9 mouse cellular contexts compared by ENCODE assay signal in genomic region chr10:60003847-60004246, GRCm38 (mm10). TPM values are rescaled to one million over a fixed set of nuclear protein-coding genes. Genes with fewer than 3 reads are reported as not detected.
DNase-seq lines count a peak whose midpoint lies in the region; ATAC-seq and TF ChIP-seq lines count a peak whose summit lies in the region.
"Had no signal": no experiment of that assay in that cellular context is flagged by ENCODE, and none has a peak within 500 bp of the region (broad histone marks: within the 10 kb centered on the region; RNA-seq: fewer than 3 reads in every experiment).

No protein-coding gene starts in this region.

- peak overlapping the region; percentile 71 for H3K4me2 ChIP-seq in embryonic facial prominence, embryonic 14.5 days (ENCODE audit: low read depth, low read length)
- H3K4me2 ChIP-seq in intestine, embryonic 15.5 days (replicated peaks) = peak overlapping the region; percentile 77
- H3K4me2 ChIP-seq in neural tube, embryonic 12.5 days (replicated peaks) = peak overlapping the region; percentile 81

- peaks cover 15% of the 10 kb centered on the region; the same call in 1 of the 2 replicates for H3K79me2 ChIP-seq in liver, adult 2 months (ENCODE audit: control insufficient read depth, insufficient read depth, low read length)

- TF ChIP-seq POLR2A in liver, adult 2 months (IDR thresholded peaks at IDR 0.05; ENCODE audit: extremely low read depth, insufficient read depth, low read length) = no peak

- 73% methylated on average over 9 of the region's 9 CpGs for WGBS in liver, adult 2 months
- WGBS in embryonic facial prominence, embryonic 14.5 days = 73% methylated on average over 9 of the region's 9 CpGs
- 70% methylated on average over 9 of the region's 9 CpGs for WGBS in intestine, embryonic 15.5 days
- 79% methylated on average over 9 of the region's 9 CpGs for WGBS in neural tube, embryonic 12.5 days

- no peaks in the 10 kb centered on the region for H3K9me3 ChIP-seq in embryonic facial prominence, embryonic 14.5 days (ENCODE audit: control insufficient read depth, low read length)
- H3K9me3 ChIP-seq in intestine, embryonic 15.5 days = no peaks in the 10 kb centered on the region
- H3K9me3 ChIP-seq in neural tube, embryonic 12.5 days = no peaks in the 10 kb centered on the region

- peak overlapping the region; percentile 37; the same call in 1 of the 2 replicates for H3K27ac ChIP-seq in liver, adult 2 months (replicated peaks; ENCODE audit: insufficient read depth, low read depth, low read length)
- peak overlapping the region; percentile 96 for H3K27ac ChIP-seq in embryonic facial prominence, embryonic 14.5 days (replicated peaks; ENCODE audit: low read depth, low read length)
- H3K27ac ChIP-seq in intestine, embryonic 15.5 days = peak overlapping the region; percentile 98
- H3K27ac ChIP-seq in neural tube, embryonic 12.5 days = peak overlapping the region; percentile 87

- DNase-seq in liver, adult 2 months (ENCODE audit: extremely low read depth, low read depth, low spot score) = no peak
- DNase-seq in liver = no peak
- DNase-seq in embryonic facial prominence, embryonic 14.5 days (ENCODE audit: low spot score) = no peak
- no peak for DNase-seq in thymus, postnatal 10 days (ENCODE audit: low spot score in 2 of 2)
- no peak for DNase-seq in kidney, adult 18-20 months
- DNase-seq: adrenal gland, postnatal 10 days had no signal

- H3K27me3 ChIP-seq in liver, adult 2 months (ENCODE audit: control insufficient read depth, insufficient read depth, low read length) = no peaks in the 10 kb centered on the region
- no peaks in the 10 kb centered on the region for H3K27me3 ChIP-seq in embryonic facial prominence, embryonic 14.5 days (replicated peaks; ENCODE audit: control insufficient read depth, insufficient read depth, low read length)
- no peaks in the 10 kb centered on the region for H3K27me3 ChIP-seq in intestine, embryonic 15.5 days (replicated peaks)
- no peaks in the 10 kb centered on the region for H3K27me3 ChIP-seq in neural tube, embryonic 12.5 days (replicated peaks)

- peaks cover 6% of the 10 kb centered on the region for H3K4me1 ChIP-seq in liver, adult 2 months (ENCODE audit: control insufficient read depth, insufficient read depth, low read length)
- peaks cover 12% of the 10 kb centered on the region for H3K4me1 ChIP-seq in embryonic facial prominence, embryonic 14.5 days (ENCODE audit: control insufficient read depth, insufficient read depth, low read length)
- peaks cover 9% of the 10 kb centered on the region for H3K4me1 ChIP-seq in intestine, embryonic 15.5 days (replicated peaks)
- peaks cover 17% of the 10 kb centered on the region for H3K4me1 ChIP-seq in neural tube, embryonic 12.5 days

- no peak overlapping the region for H3K4me3 ChIP-seq in liver, adult 2 months (ENCODE audit: insufficient read depth, low read depth, low read length)
- H3K4me3 ChIP-seq in embryonic facial prominence, embryonic 14.5 days (ENCODE audit: low read depth, low read length) = peak overlapping the region; percentile 76
- peak overlapping the region; percentile 66 for H3K4me3 ChIP-seq in intestine, embryonic 15.5 days (replicated peaks)
- peak overlapping the region; percentile 56 for H3K4me3 ChIP-seq in neural tube, embryonic 12.5 days

- no peak for TF ChIP-seq CTCF in liver, adult 2 months (IDR thresholded peaks at IDR 0.05; ENCODE audit: low read depth, low read length)

- ATAC-seq in embryonic facial prominence, embryonic 14.5 days (ENCODE audit: low read depth) = no peak
- no peak for ATAC-seq in intestine, embryonic 15.5 days
- ATAC-seq in neural tube, embryonic 12.5 days (ENCODE audit: low FRiP score, low read depth) = no peak
- no peak for ATAC-seq in activated CD4-positive, CD25-positive, alpha-beta regulatory T cell, adult 4 months

- no peak overlapping the region for H3K9ac ChIP-seq in liver, adult 2 months (ENCODE audit: low read depth, low read length)
- H3K9ac ChIP-seq in embryonic facial prominence, embryonic 14.5 days (ENCODE audit: low read depth, low read length) = peak overlapping the region; percentile 67
- H3K9ac ChIP-seq in intestine, embryonic 15.5 days = peak overlapping the region; percentile 38
- peak overlapping the region; percentile 71 for H3K9ac ChIP-seq in neural tube, embryonic 12.5 days

- H3K36me3 ChIP-seq in liver, adult 2 months (ENCODE audit: control insufficient read depth, insufficient read depth, low read length) = peaks cover 2% of the 10 kb centered on the region; the same call in 1 of the 2 replicates
- peaks cover 23% of the 10 kb centered on the region; the same call in 1 of the 2 replicates for H3K36me3 ChIP-seq in embryonic facial prominence, embryonic 14.5 days (ENCODE audit: control insufficient read depth, insufficient read depth, low read length)
- peaks cover 7% of the 10 kb centered on the region for H3K36me3 ChIP-seq in intestine, embryonic 15.5 days
- peaks cover 9% of the 10 kb centered on the region; the same call in 1 of the 2 replicates for H3K36me3 ChIP-seq in neural tube, embryonic 12.5 days

RNA-seq across cellular contexts. Expression of gene Anapc16, which starts 0.9 kb away (rescaled TPM):
- 22.8 and 28.1 TPM in 2 replicates for total RNA-seq in liver, adult 2 months (2014; rRNA removed)
- 48.9 and 50.4 TPM in 2 replicates for polyA plus RNA-seq in liver, adult 2 months (2012; rRNA removed)
- 96.2 and 101 TPM in 2 replicates for polyA plus RNA-seq in embryonic facial prominence, embryonic 14.5 days (2014; fragmentation: Nextera tagmentation; extraction: Ambion mirVana)
- polyA plus RNA-seq in intestine, embryonic 15.5 days (2015; fragmentation: Nextera tagmentation; extraction: Ambion mirVana) = 99.9 and 101 TPM in 2 replicates
- 116 and 122 TPM in 2 replicates for polyA plus RNA-seq in neural tube, embryonic 12.5 days (2016; fragmentation: Nextera tagmentation; extraction: Ambion mirVana)
- polyA plus RNA-seq in activated CD4-positive, CD25-positive, alpha-beta regulatory T cell, adult 4 months (2017; shearing (Covaris generic)) = 100 to 1,000 TPM in 1 of 2 experiments, 10 to 100 TPM in 1; 89.7 to 110 TPM

RNA-seq across cellular contexts. Expression of gene Ascc1, which starts 1.2 kb away (rescaled TPM):
- 8.5 and 10.8 TPM in 2 replicates for total RNA-seq in liver, adult 2 months (2014; rRNA removed)
- 12.9 and 15.6 TPM in 2 replicates for polyA plus RNA-seq in liver, adult 2 months (2012; rRNA removed)
- 36.5 and 37.8 TPM in 2 replicates for polyA plus RNA-seq in embryonic facial prominence, embryonic 14.5 days (2014; fragmentation: Nextera tagmentation; extraction: Ambion mirVana)
- 45.2 and 45.3 TPM in 2 replicates for polyA plus RNA-seq in intestine, embryonic 15.5 days (2015; fragmentation: Nextera tagmentation; extraction: Ambion mirVana)
- 36.8 and 37.0 TPM in 2 replicates for polyA plus RNA-seq in neural tube, embryonic 12.5 days (2016; fragmentation: Nextera tagmentation; extraction: Ambion mirVana)
- polyA plus RNA-seq in activated CD4-positive, CD25-positive, alpha-beta regulatory T cell, adult 4 months (2017; shearing (Covaris generic)) = 10 to 100 TPM; 49.6 to 50.2 TPM

RNA-seq across cellular contexts. Expression of gene Ddit4, which starts 52.2 kb away (rescaled TPM):
- total RNA-seq in liver, adult 2 months (2014; rRNA removed) = 5.2 and 8.8 TPM in 2 replicates
- polyA plus RNA-seq in liver, adult 2 months (2012; rRNA removed) = 13.6 and 16.4 TPM in 2 replicates
- 8.7 and 9.2 TPM in 2 replicates for polyA plus RNA-seq in embryonic facial prominence, embryonic 14.5 days (2014; fragmentation: Nextera tagmentation; extraction: Ambion mirVana)
- polyA plus RNA-seq in intestine, embryonic 15.5 days (2015; fragmentation: Nextera tagmentation; extraction: Ambion mirVana) = 35.4 and 35.7 TPM in 2 replicates
- 75.7 and 78.9 TPM in 2 replicates for polyA plus RNA-seq in neural tube, embryonic 12.5 days (2016; fragmentation: Nextera tagmentation; extraction: Ambion mirVana)
- polyA plus RNA-seq in activated CD4-positive, CD25-positive, alpha-beta regulatory T cell, adult 4 months (2017; shearing (Covaris generic)) = 10 to 100 TPM; 17.5 to 31.2 TPM

Comparison
In these comparisons a context has a peak if more than half of its experiments do, and no peak if none do; other contexts are left out.
1. H3K27ac ChIP-seq: peak in every context shown above with its lines; median percentile 98 in intestine, embryonic 15.5 days; 96 in embryonic facial prominence, embryonic 14.5 days; 87 in neural tube, embryonic 12.5 days; 37 in liver, adult 2 months.